Mouse (Mus musculus) layer of hippocampus, adult 9-10 months (tissue): Measurements from ENCODE around the gene Nhlh2.

ENCODE experiments used
- DNase-seq: peaks from one replicate; pipeline ENCODE4 v3.0.0; 2022; ENCODE audit warnings: low spot score

Gene Nhlh2

DNA sequence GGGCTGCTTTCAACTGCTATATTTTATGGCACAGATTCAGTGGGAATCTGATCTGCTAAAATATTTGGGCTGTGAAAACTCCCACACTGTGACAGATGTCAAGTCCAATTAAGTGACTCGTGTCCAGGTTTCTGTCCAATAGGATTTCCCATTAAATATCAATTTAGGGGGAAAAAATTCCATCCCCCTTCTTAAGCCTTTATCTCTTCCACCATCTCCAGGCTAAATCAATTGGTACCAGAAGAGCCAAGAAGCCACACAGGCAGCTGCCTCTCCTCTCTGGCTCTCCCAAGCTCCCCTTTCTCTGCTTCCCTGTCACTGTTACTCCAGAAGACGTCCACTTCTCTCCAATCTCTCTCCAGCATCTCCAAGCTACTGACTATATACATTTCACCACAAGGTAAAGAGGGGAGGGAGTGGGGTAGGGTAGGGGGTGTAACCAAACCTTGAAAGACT lies at the start of gene Nhlh2:
Gene Nhlh2, plus strand, starts transcription at position 151 of the 456 bp plus-strand sequence.
- no peak for DNase-seq

DNA sequence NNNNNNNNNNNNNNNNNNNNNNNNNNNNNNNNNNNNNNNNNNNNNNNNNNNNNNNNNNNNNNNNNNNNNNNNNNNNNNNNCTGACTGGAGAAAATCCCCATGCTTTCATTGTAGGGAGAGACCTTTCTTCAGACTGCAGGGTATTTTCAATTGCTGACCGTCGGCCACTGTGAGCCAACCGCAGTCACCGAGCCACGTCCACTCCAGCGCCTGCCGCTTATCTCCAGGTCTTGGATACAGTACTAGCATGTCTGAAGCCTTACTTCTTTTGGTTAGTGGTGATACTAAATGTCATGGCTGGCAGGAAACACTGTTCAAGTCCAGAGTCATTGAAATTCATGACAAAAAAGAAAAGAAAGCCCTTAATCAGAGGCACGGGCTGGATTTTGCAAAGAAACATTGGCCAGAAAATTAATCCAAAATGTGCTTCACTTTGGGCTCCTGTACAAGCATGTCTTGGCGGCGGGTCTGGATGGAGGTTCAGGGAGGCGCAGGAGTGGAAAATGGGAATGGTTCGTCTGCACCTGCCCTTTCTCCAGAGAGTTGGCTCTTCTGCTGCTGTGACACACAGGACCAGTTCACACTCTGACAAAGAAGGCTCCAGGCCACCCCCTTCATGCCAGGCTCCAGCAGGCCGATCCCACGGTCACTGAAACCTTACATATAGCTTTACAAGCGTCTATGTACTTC lies 48.6 kb upstream of the Nhlh2 start:
- no peak for DNase-seq

DNA sequence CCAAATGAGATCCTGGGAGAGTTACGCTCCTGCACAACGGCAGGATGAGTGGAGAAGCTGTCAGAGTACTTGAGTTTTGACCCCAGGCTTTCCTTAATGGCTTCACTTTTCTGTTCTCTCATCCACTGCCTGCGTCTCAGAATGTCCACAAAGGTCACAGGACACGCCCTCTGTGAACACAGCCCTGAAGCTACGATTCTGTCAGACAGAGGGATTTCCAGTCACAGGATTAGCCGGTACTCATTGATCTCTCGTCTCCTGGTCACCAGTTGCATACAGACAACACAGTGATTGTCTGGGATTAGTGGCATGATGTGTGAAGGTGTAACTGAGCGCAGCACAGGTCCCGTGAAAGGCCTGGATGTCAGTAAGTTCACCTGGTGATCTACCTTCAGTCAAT lies 46.4 kb upstream of the Nhlh2 start:
- DNase-seq = no peak

DNA sequence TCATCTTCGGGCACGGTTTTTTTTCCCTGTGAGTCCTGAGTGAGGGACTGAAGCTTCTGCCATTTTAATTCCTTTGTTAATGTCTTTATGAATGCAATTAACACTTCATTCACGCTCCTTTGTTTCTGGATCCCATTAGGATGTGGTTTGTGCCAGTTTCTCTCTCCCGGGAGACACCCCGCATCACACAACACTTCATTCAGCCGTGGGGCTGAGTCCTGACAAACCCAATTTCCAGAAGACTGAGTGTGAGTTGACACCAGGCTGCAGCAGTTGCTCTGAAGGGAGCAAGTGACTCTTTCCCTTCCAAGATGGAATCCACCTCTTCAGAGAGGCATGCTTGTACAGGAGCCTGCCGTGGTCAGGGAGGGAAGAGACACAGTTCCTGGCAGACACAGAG lies 45.5 kb upstream of the Nhlh2 start:
- DNase-seq = no peak

DNA sequence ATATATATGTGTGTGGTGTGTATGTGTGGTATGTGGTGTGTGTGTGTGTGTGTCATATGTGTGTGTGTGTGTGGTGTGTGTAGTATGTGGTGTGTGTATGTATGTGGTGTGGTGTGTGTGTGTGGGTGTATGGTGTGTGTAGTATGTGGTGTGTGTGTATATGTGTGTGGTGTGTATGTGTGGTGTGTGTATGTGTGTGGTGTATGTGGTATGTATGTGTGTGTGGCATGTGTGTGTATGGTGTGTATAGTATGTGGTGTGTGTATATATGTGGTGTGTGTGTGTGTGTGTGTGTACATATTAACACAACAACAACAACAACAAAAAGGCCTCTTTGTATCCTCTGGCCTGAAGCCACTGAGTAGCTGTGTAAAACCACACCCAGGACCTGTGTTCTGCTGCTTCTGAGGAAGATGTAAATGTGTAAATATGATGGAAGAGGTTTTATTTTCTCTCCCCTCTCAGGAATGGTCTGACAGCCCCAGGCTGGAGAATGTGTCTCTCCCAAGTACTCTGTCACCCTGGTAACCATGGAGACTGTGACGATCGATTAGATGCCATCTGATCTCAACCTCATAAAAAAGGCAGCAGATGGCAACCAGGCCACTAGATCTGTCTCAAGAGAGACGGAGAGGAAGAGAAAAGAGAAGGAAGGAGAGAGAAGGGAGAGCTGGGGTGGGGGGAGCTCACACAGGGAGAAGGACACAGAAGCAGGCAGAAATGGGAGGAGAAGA lies 42.9 kb upstream of the Nhlh2 start:
- no peak for DNase-seq

DNA sequence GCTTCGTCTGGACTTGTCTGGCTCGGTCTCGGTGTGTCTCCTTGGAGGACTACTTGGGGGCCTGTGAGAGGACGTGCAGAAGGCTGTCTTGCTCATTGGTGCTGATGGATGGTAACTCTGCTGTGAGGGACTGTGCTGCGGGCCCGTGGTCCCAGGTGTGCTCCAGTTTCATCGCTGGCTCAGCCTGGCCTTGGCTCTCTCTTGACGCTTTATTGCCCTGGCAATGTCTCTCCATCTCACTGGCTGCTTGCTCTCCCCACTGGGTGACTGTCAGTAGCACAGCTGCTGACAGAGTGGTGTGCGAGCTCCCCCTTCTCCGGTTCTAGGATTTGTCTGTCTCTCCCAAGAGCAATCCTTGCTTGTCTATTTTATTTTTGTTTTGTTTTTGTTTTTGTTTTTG lies 34.5 kb upstream of the Nhlh2 start:
- DNase-seq = no peak

DNA sequence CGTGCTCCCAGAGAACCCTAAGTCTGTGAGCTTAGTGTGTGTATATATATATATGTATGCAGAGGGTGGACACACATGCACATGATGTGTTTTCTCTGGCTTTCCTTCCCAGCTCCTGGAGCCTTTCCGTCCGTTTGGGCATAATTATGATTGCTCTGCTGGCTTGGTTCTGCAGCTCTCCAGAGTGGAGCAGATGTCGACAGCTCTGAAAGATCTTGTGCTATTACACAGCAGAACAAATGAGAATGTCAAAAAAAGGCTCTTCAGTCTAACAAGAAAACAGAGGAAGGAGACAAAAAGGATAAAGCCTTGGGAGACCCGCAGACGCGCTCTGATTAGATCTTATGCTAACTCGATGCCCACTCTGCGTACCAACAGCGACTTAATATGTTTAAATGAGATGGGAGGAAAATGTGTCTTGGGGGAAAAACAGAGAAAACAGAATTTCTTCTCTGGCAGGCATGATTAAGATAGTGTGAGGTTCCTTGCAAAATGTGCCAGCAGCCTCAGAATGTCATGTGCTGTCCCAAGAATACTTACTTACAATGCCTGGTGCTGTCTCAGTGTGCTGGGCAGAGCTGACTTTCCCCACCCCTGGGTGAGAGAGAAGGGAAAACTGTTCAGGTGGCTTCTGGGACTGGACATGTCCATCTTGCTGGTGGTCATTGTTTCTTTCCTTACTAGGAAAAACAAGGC lies 31.4 kb upstream of the Nhlh2 start:
- DNase-seq = no peak

DNA sequence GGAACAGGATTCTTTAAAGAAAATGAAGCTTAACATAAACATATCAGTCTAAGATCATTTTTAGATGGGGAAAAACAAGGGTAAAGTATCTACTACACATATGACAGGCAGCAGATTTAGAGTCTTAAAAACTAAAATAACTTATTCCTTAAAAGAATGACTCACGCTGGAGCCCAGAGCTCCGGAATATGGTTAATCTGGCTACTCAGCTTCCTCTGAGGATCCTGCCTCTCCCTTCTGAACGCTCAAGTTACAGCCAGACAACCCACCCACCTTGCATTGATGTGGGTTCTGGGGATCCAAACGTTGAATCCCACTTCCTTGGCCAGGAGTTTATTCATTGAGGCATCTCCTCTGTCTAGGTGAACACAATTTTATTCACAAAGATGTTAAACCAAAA lies 26.0 kb upstream of the Nhlh2 start:
- DNase-seq = no peak

DNA sequence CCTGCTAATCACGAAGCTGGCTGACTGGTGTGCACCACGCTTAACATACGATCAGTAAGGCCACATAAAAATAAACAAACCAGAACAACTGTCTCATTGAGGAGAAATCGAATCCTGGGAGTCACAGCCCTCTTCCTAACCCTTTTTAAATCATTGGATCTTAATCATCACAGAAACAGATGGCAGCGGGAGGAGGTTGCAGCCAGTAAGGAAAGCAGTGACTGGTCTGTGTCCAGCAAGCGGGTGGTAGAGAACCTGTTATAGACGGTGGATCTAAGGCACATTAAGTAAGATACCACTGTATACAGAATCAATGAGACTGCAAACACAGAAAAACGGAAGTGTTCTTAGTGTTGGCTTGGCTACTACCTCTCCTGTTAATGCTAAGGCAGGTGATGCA lies 24.2 kb upstream of the Nhlh2 start:
- no peak for DNase-seq

DNA sequence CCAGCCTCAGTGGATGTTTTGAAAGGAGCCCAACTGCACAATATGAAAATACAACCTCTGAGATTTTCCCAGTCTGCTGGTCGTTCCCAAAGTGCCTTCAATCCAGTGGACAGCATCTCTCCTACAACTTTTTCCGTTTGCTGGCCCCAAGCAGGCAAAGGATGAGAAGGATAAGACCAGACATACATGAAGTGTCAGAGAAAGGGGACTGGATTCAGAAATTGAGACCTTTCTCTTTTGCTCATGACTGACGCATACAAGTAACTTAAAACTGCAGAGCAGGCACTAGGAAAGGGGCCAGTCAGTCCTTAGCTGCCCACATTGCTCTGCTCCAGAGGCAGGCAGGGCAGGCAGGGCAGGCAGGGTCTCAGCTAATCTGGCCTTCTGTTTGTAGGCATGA lies 19.7 kb upstream of the Nhlh2 start:
- DNase-seq = no peak

DNA sequence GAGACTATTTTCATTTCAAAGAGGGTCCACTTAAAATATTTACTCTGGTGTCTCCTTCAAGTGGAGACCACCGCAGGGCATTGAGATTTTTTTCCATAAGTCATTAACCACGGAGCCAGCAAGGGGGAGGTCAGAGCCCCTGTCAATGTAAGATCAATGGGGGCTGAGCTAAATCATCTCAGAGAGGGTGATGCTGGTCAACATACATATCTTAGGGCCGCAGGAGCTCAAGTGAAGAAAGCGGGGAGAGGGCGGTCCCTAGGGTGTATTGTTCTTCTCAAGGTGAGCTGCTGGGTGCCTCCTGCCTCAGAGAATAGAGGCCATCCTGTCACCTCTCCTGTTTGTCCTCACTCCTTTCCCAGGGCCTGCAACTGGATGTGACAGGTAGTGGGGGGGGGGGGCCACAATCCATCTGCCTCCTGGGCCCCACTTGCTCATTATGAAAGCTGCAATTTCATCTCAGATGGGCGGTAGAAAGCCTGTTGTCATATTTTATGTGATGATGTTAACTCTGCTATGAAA lies 18.8 kb upstream of the Nhlh2 start:
- no peak for DNase-seq

DNA sequence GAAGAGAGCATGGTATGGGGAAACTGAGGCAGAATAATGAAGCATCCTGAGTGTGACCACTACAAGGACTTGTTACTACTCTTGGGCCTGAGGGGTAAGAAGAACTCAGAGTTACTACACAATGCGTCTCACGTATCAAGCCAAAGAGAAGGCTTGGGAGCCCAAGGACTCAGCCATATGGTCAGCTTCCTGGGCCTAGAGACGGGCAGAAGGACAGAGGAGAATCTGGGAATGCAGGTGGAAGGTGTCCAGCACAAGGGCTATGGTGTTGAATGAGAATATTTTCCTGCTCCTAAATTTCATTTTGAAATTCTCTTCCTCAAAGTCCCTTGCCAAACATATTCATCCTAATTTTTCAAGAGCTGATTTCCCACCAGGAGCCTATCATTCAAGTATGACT lies 12.0 kb upstream of the Nhlh2 start:
- DNase-seq = no peak

DNA sequence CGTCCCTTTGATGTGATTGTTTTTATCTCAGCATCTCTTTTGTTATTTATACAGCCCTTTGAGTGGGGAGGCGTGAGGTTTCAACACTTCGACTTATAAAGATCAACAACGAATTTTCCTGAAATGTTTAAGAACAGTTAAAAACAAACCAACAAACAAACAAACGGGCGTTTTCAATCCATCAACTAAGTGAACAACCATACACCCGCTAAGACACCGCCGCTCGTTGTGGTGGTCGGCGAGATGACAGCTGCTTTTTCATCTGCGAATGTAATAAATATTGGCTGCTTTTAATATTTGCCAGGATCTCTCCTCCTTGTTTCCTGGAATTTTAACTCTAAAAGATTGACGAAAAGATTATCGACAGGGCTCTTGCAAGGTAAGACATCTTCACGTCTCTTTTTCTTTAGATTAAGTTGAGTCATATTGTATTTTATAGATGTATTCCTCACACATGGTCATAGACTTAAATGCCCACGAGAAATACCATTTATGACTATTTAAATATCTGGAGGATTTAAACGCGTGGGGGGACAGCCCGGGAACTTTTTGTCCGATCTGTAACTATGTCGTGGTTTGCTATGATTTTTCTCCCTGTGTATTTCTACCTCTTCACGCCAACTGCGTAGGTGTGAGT lies 923 bp downstream of the Nhlh2 start:
- DNase-seq = no peak

DNA sequence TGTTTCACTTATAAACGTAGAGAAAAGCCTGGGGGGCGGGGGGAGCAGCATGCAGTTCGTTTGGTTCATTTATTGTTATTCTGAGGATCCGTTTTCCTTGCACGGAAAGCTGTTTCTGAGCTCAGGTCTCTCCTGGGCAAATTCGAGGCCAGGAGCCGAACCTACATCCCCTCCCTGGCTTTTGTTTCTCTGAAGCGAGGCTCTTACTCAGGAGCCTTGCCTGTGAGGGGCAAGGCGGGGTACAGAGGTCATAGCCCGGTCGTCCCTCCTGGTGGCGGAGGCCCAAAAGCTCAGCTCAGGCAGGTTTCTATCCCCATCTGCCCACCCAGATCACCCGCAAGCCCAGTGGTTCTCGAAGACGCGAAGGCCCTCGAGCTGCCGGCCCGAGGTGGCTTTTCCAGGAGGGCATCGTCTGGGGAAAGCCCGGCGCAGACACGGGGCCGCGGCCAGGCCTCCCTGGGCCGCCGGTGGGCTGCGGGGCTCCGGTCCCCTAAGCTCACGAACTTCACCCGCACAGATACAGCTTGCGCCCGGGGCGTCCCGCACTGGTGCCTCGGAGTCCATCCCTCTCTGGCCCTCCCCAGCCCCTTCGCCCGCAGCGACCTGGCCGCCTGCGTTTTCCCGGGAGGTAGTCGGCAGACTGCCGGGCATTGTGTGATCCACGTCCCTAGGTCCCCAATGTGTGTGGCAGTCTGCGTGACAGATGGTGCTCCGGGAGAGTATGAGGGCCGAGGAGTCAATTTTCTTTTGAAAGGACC lies 1.6 kb downstream of the Nhlh2 start:
- no peak for DNase-seq

DNA sequence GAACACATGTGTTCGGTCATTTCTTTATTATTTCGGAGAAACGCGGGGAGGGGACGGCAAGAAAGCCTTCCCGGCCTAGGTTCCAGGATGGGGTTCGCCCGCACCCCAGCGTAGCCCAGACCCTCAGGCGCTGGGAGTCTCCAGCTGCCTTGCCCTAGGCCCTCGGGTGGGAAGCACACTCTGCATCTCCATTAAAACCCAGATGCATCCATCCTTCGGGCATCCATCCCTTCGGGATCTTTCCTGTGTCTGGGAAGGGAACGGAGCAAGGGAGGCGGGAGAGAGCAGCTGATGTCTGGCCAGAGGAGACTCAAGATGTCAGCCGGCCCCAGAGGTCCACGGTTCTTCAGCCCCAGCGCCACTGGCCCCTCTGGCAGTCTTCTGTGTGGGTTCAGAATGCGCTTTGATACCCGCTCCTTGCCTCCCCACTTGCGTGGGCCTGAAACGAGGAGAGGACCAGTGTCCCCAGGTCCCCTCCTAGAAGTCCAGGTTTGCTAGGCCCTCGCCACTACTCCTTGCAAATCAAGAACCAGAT lies 2.3 kb downstream of the Nhlh2 start:
- DNase-seq = no peak

DNA sequence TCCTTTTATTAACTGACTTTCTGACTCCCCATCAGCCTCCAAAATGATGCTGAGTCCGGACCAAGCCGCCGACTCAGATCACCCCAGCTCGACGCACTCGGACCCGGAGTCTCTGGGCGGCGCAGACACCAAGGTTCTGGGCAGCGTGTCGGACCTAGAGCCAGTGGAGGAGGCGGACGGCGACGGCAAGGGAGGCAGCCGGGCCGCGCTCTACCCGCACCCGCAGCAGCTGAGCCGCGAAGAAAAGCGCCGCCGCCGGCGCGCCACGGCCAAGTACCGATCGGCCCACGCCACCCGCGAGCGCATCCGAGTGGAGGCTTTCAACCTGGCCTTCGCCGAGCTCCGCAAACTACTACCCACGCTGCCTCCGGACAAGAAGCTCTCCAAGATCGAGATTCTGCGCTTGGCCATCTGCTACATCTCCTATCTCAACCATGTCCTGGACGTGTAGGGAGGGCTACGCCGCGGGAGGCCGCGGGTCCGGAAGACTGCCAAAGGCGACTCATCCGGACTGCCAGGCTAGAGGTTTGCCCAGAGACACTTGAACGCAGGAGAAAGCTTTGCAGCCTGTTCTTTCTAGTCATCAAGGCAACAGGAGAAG lies 2.8 kb downstream of the Nhlh2 start:
- no peak for DNase-seq

DNA sequence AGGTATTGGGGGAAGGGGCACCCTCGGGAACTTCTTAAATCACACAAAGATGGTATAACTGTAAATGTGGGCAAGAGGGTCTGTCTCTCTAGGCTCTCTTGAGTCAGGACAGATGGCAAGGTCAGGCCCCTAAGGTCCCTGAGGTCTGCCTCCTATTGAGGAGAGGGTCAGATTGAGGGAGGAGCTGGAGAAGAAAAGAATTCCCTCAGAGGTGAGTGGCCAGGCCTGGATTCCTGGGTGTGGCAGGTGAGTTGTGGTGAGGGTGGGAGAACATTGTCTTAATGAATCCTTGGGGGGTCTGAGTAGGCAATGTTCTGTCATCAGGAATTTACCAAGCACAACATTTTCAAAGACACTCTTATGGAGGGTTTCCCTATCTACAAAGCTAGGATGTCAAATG lies 10.7 kb downstream of the Nhlh2 start:
- no peak for DNase-seq

DNA sequence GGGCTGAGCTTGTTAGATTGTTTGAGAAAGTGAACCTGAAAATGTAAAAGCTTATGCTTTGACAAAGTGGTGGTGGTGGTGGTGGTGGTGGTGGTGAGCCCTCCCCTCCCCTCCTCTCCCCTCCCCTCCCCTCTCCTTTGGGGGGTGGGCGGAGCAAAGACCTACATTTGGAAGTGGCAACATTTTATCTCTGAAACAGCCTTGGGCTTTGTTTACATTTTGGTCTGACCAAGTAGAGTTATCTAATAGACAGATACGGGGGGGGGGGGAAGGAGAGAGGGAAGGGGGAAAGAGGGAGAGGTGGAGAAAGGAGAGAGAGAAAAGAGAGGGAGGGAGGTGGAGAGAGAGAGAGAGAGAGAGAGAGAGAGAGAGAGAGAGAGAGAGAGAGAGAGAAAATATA lies 12.8 kb downstream of the Nhlh2 start:
- DNase-seq = no peak

DNA sequence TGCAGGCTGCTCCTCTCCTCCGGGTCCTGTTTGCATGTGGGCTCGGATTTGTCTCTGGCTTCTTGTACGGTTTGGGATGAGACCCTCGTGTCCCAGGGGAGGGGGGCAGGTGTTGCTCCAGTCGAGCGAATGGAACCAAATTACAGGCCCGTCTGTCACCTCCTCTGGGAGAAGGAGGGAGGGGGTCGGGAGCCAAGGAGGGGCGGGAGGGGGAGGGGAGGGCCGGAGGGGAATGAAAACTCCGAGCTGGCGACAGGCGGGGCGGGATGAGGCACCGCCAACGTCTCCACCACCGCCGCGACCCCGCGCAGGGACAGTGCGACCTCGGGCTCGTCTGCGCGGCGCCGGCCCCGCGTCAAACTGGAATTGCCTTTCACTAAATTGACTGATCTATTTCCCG lies 13.5 kb downstream of the Nhlh2 start:
- DNase-seq = no peak

DNA sequence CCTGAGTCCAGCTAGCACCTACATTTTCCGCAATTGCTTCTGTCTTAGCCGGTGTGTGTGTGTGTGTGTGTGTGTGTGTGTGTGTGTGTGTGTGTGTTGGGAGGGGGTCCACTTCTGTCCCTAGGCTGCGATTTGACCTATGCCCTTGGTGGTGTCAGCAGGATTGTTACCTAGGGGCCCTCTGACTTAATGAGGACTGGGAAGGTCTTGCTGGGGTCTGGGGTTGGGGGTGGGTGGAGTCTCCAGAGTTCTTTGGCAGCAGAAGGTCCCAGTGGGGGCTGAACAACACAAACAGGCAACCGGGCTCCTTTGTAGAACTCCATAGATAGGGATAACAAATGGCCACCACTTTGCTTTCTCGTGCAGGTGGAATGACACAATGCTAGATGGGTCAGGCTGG lies 14.0 kb downstream of the Nhlh2 start:
- no peak for DNase-seq

DNA sequence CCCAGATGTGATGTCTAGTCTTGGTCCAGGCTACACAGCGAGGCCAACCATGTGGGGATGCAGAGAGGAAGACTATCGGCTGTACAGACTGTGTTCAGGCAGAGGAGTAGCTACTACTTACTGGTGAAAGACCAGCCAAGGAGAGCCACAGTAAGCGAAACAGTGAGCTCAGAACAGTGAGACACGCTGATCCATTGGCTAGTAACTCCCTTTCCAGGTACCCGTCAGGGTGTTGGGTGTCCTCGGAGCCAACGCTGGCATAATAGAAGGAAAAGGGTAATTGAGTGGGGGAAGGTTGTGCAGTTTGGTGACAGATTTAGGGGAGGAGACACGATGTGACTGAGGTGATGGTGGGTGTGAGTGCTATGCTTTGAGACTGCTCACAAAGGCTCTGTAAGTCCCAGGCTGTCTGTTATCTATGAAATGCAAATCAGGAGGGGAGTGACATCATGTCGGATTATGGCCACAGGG lies 15.1 kb downstream of the Nhlh2 start:
- no peak for DNase-seq
